Comparison of ENCODE assay signal across 8 mouse cellular contexts in genomic region chr2:157696297-157696731, GRCm38 (mm10). TPM values are rescaled to one million over a fixed set of nuclear protein-coding genes. Genes with fewer than 3 reads are reported as not detected.
DNase-seq lines count a peak whose midpoint lies in the region; ATAC-seq and TF ChIP-seq lines count a peak whose summit lies in the region.

No protein-coding gene starts in this region.

- H3K4me2 ChIP-seq in CH12.LX (ENCODE audit: insufficient read depth, low read depth, poor library complexity, severe bottlenecking) = no peak overlapping the region
- no peak overlapping the region for H3K4me2 ChIP-seq in hindbrain, embryonic 12.5 days (replicated peaks)

- no peak overlapping the region for H3K4me3 ChIP-seq in CH12.LX (replicated peaks in 1 of 3; ENCODE audit: low read depth in 2 of 3, low read length in 2 of 3, poor library complexity in 1 of 3)
- H3K4me3 ChIP-seq in hindbrain, embryonic 12.5 days = no peak overlapping the region

- TF ChIP-seq POLR2A in CH12.LX (IDR thresholded peaks at IDR 0.05; ENCODE audit: low read depth, low read length) = no peak
- no peak for TF ChIP-seq POLR2A in brain, embryonic 14.5 days (IDR thresholded peaks at IDR 0.05; ENCODE audit: borderline replicate concordance, extremely low read depth, insufficient read depth, insufficient read length, poor library complexity, severe bottlenecking)

- H3K79me2 ChIP-seq in CH12.LX (replicated peaks; ENCODE audit: control insufficient read depth, extremely low read depth, insufficient read depth, poor library complexity, severe bottlenecking) = no peaks in the 10 kb centered on the region

- DNase-seq in CH12.LX (ENCODE audit: extremely low read depth) = peak; percentile 51
- DNase-seq in brain, embryonic 14.5 days (ENCODE audit: low read depth) = peak; percentile 83
- peak; percentile 15 for DNase-seq in left cerebral cortex, adult 11 months (ENCODE audit: low spot score)
- peak; percentile 56 for DNase-seq in retina, postnatal 7 days (ENCODE audit: low read depth, low spot score)
- DNase-seq in c-Kit-positive CD71-positive TER-119-positive erythroid progenitor cells, embryonic 14.5 days (ENCODE audit: low spot score) = no peak

- dilution Hi-C loops in CH12.LX (cut with MboI; ENCODE audit: extremely low pct_ligation_motif_present, extremely low pct_unique_long_range_greater_than_20kb, low sequenced_read_pairs) = no loop called here

- TF ChIP-seq CTCF in CH12.LX (conservative IDR thresholded peaks at IDR 0.05 in 1 of 2, IDR thresholded peaks at IDR 0.05 in 1 of 2; ENCODE audit: low read depth in 2 of 2, low read length in 2 of 2) = no peak
- no peak for TF ChIP-seq CTCF in brain, embryonic 14.5 days (IDR thresholded peaks at IDR 0.05; ENCODE audit: borderline replicate concordance, extremely low read depth, insufficient read depth, insufficient read length)

- no peak for TF ChIP-seq EP300 in CH12.LX (IDR thresholded peaks at IDR 0.05; ENCODE audit: low read length)

- H3K9me3 ChIP-seq in CH12.LX (replicated peaks; ENCODE audit: low read length) = no peaks in the 10 kb centered on the region
- no peaks in the 10 kb centered on the region for H3K9me3 ChIP-seq in hindbrain, embryonic 12.5 days (replicated peaks)

- in situ Hi-C loops in CH12.LX (cut with MboI; ENCODE audit: low pct_ligation_motif_present, low pct_unique_long_range_greater_than_20kb, low sequenced_read_pairs) = no loop called here

- H3K4me1 ChIP-seq in CH12.LX (ENCODE audit: control insufficient read depth in 1 of 2, insufficient read depth in 2 of 2) = peaks cover 8 to 22% of the 10 kb centered on the region in 2 experiments
- H3K4me1 ChIP-seq in hindbrain, embryonic 12.5 days = peaks cover 44% of the 10 kb centered on the region

- WGBS in hindbrain, embryonic 12.5 days = 10% methylated on average over 7 of the region's 7 CpGs

- H3K27me3 ChIP-seq in CH12.LX (replicated peaks) = peaks cover 41% of the 10 kb centered on the region
- no peaks in the 10 kb centered on the region; the same call in 1 of the 2 replicates for H3K27me3 ChIP-seq in hindbrain, embryonic 12.5 days

- peak; percentile 81 for ATAC-seq in hindbrain, embryonic 12.5 days (ENCODE audit: low FRiP score)
- ATAC-seq in activated CD4-positive, CD25-positive, alpha-beta regulatory T cell, adult 4 months = no peak
- ATAC-seq in monocyte, adult 5-6 weeks (replicated peaks; ENCODE audit: insufficient number of reproducible peaks, low FRiP score, low TSS enrichment, poor library complexity, severe bottlenecking) = no peak

- no peak for TF ChIP-seq RAD21 in CH12.LX (IDR thresholded peaks at IDR 0.05; ENCODE audit: low read depth, low read length)

- no peaks in the 10 kb centered on the region for H3K36me3 ChIP-seq in CH12.LX (replicated peaks in 1 of 2; ENCODE audit: control insufficient read depth in 1 of 2, insufficient read depth in 1 of 2, low read length in 1 of 2)
- no peaks in the 10 kb centered on the region for H3K36me3 ChIP-seq in hindbrain, embryonic 12.5 days

- H3K27ac ChIP-seq in CH12.LX (ENCODE audit: insufficient read depth, low read depth) = no peak overlapping the region
- peak overlapping the region; percentile 82 for H3K27ac ChIP-seq in hindbrain, embryonic 12.5 days

- no peak overlapping the region for H3K9ac ChIP-seq in CH12.LX (ENCODE audit: insufficient read depth, low read depth)
- H3K9ac ChIP-seq in hindbrain, embryonic 12.5 days = no peak overlapping the region

TF ChIP-seq in CH12.LX, 34 proteins besides CTCF, POLR2A, EP300 and RAD21:
- TF ChIP-seq CHD2 (IDR thresholded peaks at IDR 0.05; ENCODE audit: low read length) (no peak), ZKSCAN1 (IDR thresholded peaks at IDR 0.05; ENCODE audit: borderline replicate concordance, low read depth, low read length) (no peak), USF1 (IDR thresholded peaks at IDR 0.05; ENCODE audit: low read depth, low read length) (no peak), BHLHE40 (IDR thresholded peaks at IDR 0.05; ENCODE audit: low read depth, low read length) (peak; percentile 30; the same call in 1 of the 2 replicates), SIN3A (IDR thresholded peaks at IDR 0.05; ENCODE audit: low read length) (no peak), MYC (IDR thresholded peaks at IDR 0.05; ENCODE audit: low read depth, low read length) (no peak)
TF ChIP-seq in CH12.LX: peak in this region for 1.

RNA-seq across cellular contexts. Expression of gene Ctnnbl1, which starts 40.9 kb away (rescaled TPM):
- total RNA-seq in CH12.LX (2012; rRNA removed) (57.2 and 66.0 TPM in 2 replicates), CH12.LX (2014; rRNA removed) (48.6 and 52.0 TPM in 2 replicates)
- polyA plus RNA-seq in CH12.LX (2012; ENCODE audit: insufficient read length, low read depth) = 46.0 and 51.7 TPM in 2 replicates
- polyA plus RNA-seq in brain, embryonic 14.5 days (2012; rRNA removed) = 61.8 TPM in 2 replicates
- polyA plus RNA-seq in hindbrain, embryonic 12.5 days (2016; fragmentation: Nextera tagmentation; extraction: Ambion mirVana) = 82.3 and 83.7 TPM in 2 replicates
- 10 to 100 TPM; 64.0 to 74.3 TPM for polyA plus RNA-seq in activated CD4-positive, CD25-positive, alpha-beta regulatory T cell, adult 4 months (2017; shearing (Covaris generic))
- total RNA-seq in monocyte, adult 5-6 weeks (2017) = 42.9 to 46.7 TPM (median 46.5 TPM) in 3 replicates
